Mouse (Mus musculus) limb, embryonic 11.5 days (tissue): Measurements from ENCODE around the gene Heg1. TPM values are rescaled to one million over a fixed set of nuclear protein-coding genes. Genes with fewer than 3 reads are reported as not detected.

Experiments used
- ATAC-seq: fragments of 200-750 bp; cut with Nextera tagmentation; 2 replicates; pipeline ENCODE4 v1.8.0; 2017; ENCODE audit warnings: low read depth; ENCODE audit not compliant: insufficient number of reproducible peaks, low FRiP score, low TSS enrichment
- DNase-seq: peaks from one replicate; pipeline ENCODE4 v3.0.0-alpha.2; 2015; ENCODE audit warnings: low spot score
- H3K27ac ChIP-seq: fragments of 300-500 bp; sonication (generic); replicated peaks from 2 replicates; pipeline ENCODE4 v1.5.1; 2014; ENCODE audit warnings: low read depth, mild to moderate bottlenecking, low read length
- H3K27me3 ChIP-seq: fragments of 300-500 bp; sonication (generic); 2 replicates; pipeline ENCODE4 v1.6.1; 2014; ENCODE audit warnings: mild to moderate bottlenecking, low read length, mixed read lengths; ENCODE audit not compliant: control insufficient read depth, insufficient read depth
- H3K36me3 ChIP-seq: fragments of 300-500 bp; sonication (generic); 2 replicates; pipeline ENCODE4 v1.6.1; 2014; ENCODE audit warnings: mild to moderate bottlenecking, low read length, moderate library complexity, mixed read lengths; ENCODE audit not compliant: control insufficient read depth, insufficient read depth
- H3K4me1 ChIP-seq: fragments of 300-500 bp; sonication (generic); 2 replicates; pipeline ENCODE4 v1.6.1; 2014; ENCODE audit warnings: low read length, mixed read lengths; ENCODE audit not compliant: control insufficient read depth, insufficient read depth
- H3K4me2 ChIP-seq: fragments of 300-500 bp; sonication (generic); 2 replicates; pipeline ENCODE4 v1.6.1; 2014; ENCODE audit warnings: low read depth, mild to moderate bottlenecking, moderate library complexity; ENCODE audit not compliant: severe bottlenecking
- H3K4me3 ChIP-seq: fragments of 300-500 bp; sonication (generic); 2 replicates; pipeline ENCODE4 v1.5.1; 2014; ENCODE audit warnings: low read depth, low read length
- H3K9ac ChIP-seq: fragments of 300-500 bp; sonication (generic); 2 replicates; pipeline ENCODE4 v1.6.1; 2014; ENCODE audit warnings: mild to moderate bottlenecking, low read length
- H3K9me3 ChIP-seq: fragments of 300-500 bp; sonication (generic); 2 replicates; pipeline ENCODE4 v1.6.1; 2016; ENCODE audit warnings: low read length; ENCODE audit not compliant: control insufficient read depth
- WGBS: fragments of 180-500 bp; shearing (Covaris S2); extraction: QIAGEN DNeasy Blood & Tissue Kit; methylation state at CpG from one replicate; pipeline ENCODE4 v1.1.7; 2014; 5-methylcytosine and 5-hydroxymethylcytosine counted together
- polyA plus RNA-seq: library from polyadenylated mRNA; unstranded; fragments of >200 nt; fragmentation: Nextera tagmentation; extraction: Ambion mirVana; gene quantifications from 2 replicates; pipeline ENCODE4 v1.2.1, GENCODE M21; 2014

The Heg1 gene
- polyA plus RNA-seq, 1 experiment from 2014 or later = 11.0 TPM

DNA sequence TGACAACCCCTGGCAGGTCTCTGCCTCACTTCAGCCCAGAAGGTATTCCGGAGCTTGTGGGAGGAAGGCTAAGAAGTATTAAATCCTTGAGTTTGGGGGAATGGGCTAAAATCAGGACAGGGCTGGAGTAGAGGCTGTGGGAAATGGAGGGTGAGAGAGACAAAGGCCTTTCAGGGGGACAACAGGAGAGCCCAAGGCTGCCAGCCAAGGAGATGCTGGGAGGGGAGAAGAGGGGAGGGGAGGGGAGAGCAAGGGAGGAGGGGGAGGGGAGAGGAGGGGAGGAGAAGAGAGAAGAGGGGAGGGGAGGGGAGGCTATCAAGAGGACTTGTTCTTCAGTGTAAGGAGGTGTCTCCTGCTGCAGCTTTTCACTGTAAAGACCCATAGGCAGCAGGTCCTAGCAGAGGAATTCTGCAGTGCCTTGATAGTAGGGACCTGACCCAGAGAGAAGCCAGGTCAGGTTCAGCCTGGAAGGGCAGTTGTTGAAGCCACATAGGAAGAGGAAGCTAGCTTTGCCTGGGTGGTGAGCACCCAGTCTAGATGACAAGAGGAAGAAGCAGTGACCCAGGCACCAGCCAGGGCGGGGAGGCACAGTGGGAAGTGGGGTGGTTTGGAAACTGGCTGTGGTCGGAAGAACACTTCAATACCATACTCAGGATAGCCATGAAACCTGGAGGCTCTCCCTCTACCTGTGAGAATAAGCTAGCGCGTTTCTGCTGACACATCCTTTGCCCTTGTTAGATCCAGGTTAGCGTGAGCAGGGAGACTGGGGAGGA is 7.0 kb downstream of the Heg1 start:
- no peak overlapping the region for H3K27ac ChIP-seq
- H3K27me3 ChIP-seq = no peaks in the 10 kb centered on the region
- peaks cover 9% of the 10 kb centered on the region; the same call in 1 of the 2 replicates for H3K4me1 ChIP-seq
- DNase-seq = no peak
- no peak overlapping the region for H3K9ac ChIP-seq
- H3K4me3 ChIP-seq = no peak overlapping the region
- no peak overlapping the region for H3K4me2 ChIP-seq
- no peak for ATAC-seq
- WGBS = 85% methylated on average over 6 of the region's 6 CpGs
- H3K36me3 ChIP-seq = no peaks in the 10 kb centered on the region
- H3K9me3 ChIP-seq = no peaks in the 10 kb centered on the region

DNA sequence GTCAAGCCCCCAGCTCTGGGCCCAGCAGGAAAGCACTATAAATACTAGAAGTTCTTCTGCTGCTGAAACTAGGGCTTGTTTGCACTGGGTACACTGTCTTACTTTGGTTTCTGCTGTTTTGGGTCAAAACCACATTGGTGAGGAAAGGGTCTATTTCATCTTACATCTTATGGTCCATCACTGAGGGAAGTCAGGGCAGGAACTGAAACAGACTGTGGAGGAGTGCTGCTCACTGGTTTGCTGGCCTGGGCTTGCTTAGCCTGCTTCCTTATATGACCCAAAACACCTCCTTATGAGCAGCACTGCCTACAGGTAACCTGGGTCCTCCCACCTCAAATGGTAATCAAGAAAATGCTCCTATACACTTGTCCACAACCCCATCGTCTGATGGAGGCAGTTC is 9.4 kb downstream of the Heg1 start:
- Histone ChIP-seq H3K4me1 (no peaks in the 10 kb centered on the region), H3K9ac (no peak overlapping the region), H3K36me3 (no peaks in the 10 kb centered on the region), H3K4me3 (no peak overlapping the region), H3K9me3 (no peaks in the 10 kb centered on the region), H3K27me3 (no peaks in the 10 kb centered on the region), H3K27ac (no peak overlapping the region), H3K4me2 (no peak overlapping the region)
- DNase-seq (no peak), ATAC-seq (no peak)
- 85% methylated on average over 1 of the region's 1 CpGs for WGBS

DNA sequence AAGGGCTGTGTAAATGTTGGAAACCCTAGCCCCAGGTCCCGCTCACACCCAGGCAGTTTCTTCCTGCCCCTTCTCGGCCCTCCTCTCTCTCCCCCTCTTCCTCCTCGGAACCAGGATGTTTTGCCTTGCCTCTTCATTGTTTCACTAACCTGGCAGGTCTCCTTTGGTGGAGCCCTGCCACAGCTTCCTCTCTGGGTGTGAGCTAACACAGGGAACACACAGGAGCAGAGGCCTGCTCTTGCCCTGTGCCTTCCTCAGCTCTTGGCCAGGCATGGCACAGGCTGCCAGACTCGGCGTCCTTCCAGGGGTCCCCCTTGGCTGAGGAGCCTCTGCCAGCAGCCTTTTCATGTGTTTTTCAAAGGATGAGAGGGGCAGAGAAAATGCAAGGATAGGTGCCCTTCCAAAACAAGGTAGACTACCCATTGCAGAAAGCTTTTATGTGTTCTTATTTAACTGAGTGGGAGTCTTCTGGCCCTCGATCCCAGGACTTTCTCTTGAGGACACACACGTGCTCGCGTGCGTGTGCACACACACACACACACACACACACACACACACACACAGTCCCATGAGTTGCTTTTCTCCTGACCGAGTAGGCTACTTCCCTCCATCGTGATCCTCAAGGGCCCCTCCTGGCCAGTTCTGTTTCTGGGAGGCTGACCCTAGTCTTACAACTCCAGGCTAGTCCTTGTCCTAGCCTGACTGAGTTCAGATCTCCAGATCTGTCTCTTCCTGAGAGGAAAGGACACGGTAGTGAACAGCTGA is 12.8 kb downstream of the Heg1 start:
- H3K9ac ChIP-seq = no peak overlapping the region
- 83% methylated on average over 13 of the region's 13 CpGs for WGBS
- no peaks in the 10 kb centered on the region for H3K36me3 ChIP-seq
- H3K27ac ChIP-seq = no peak overlapping the region
- H3K9me3 ChIP-seq = no peaks in the 10 kb centered on the region
- 0 out of 2 replicates have a peak, but pooled peaks cover 4% of the 10 kb centered on the region for H3K4me1 ChIP-seq
- DNase-seq = no peak
- no peak overlapping the region for H3K4me2 ChIP-seq
- H3K27me3 ChIP-seq = no peaks in the 10 kb centered on the region
- H3K4me3 ChIP-seq = no peak overlapping the region
- ATAC-seq = no peak

DNA sequence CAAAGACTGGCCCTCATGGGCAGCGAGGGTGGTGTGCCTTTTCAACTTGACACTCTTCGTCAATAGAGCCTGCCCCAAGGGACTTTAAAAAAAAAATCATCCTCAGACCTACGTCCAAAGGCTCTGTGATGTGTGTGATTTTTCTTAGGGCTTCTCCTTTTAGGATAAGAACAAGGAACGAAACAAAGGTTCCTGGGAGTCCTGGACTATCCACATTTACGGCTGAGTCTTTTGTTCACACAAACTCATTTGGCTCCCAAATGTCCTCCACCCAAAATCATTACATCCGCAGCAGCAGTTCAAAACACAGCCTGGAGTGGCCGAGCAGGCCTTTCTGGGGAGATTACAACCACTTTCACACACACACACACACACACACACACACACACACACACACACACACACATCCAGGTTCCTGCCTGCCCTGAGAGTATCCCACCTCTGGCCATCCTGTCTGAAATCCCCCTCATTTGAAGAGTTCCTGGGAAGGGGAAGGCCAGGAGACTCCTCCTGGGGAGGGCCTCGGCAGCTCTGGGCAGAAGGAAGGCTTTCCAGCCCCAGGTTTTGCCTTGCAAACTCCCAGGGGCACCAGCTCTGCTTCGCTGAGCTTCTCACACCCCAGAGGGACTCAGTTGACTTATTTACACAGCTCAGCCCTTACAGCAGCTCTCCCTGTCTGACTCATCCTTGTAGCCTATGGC is 13.6 kb downstream of the Heg1 start:
- WGBS = 62% methylated on average over 9 of the region's 9 CpGs
- no peak for ATAC-seq
- H3K27me3 ChIP-seq = no peaks in the 10 kb centered on the region
- no peaks in the 10 kb centered on the region for H3K9me3 ChIP-seq
- H3K4me3 ChIP-seq = no peak overlapping the region
- no peaks in the 10 kb centered on the region for H3K36me3 ChIP-seq
- DNase-seq = no peak
- no peak overlapping the region for H3K4me2 ChIP-seq
- no peak overlapping the region for H3K9ac ChIP-seq
- 0 out of 2 replicates have a peak, but pooled peaks cover 4% of the 10 kb centered on the region for H3K4me1 ChIP-seq
- H3K27ac ChIP-seq = no peak overlapping the region

DNA sequence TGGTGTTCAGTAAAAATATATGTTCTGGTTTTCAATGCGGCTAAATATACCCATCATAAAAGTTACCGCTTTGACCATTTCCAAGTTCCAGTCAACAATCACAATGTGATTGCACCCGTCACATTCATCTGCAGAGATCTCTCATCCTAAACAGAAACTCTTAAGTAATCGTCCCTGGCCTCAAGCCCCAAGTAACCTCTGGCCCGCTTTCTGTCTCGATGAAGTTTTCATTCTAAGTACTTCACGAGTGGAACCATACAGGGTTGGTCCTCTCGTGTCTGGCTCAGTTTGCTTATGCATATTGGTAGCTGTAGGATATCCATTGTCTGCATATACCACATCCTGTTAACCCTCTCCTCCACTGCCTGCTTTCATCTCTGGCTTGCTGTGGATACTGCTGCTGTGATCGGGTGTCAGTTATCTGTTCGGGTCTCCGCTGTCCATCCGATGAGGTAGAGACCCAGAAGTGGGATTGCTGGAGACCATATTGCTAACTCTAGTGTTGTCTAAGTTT is 14.2 kb downstream of the Heg1 start:
- Histone ChIP-seq H3K9ac (no peak overlapping the region), H3K4me1 (0 out of 2 replicates have a peak, but pooled peaks cover 4% of the 10 kb centered on the region), H3K36me3 (no peaks in the 10 kb centered on the region), H3K4me3 (no peak overlapping the region), H3K9me3 (no peaks in the 10 kb centered on the region), H3K4me2 (no peak overlapping the region), H3K27ac (no peak overlapping the region), H3K27me3 (no peaks in the 10 kb centered on the region)
- WGBS = 80% methylated on average over 12 of the region's 12 CpGs
- no peak for DNase-seq
- no peak for ATAC-seq

DNA sequence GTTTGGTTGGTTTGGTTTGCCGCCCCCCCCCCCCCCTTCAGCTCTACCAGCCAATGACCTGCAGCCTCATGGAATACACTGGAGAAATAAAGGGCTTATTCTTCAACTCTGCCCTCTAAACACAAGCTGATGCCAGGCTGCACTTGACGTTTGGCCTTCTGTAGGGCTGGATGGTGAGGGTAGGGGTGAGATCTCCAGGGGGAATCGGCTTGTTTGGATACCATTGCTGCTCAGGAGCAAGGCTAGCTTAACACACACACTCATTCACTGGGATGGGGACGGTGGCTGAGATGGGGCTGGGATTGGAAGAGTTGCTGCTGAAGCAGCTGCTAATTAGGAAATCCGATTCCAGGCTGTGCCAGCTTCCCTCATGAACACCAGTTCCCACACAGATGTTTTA is 16.4 kb downstream of the Heg1 start:
- no peak for DNase-seq
- Histone ChIP-seq H3K4me2 (no peak overlapping the region), H3K27ac (no peak overlapping the region), H3K27me3 (no peaks in the 10 kb centered on the region), H3K4me1 (0 out of 2 replicates have a peak, but pooled peaks cover 11% of the 10 kb centered on the region), H3K9ac (no peak overlapping the region), H3K9me3 (no peaks in the 10 kb centered on the region), H3K4me3 (no peak overlapping the region), H3K36me3 (no peaks in the 10 kb centered on the region)
- no peak for ATAC-seq
- 48% methylated on average over 5 of the region's 5 CpGs for WGBS

DNA sequence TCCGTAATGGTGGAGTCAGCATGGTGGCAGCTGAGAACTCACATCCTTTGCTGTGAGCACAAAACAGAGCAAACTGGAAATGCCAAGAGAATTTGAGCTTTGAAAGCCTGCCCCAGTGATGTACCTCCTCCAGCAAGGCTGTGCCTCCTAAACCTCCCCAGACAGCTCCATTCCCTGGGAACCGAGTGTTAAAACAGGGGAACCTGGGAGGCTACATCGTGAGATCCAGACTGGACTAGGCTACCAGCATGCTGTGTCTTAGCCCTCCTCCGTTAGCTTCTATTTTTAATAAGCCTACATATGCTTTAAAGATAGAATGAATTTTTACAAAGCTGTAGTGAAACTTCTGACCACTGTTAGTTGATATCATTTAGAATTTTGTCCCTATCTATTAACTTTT is 17.7 kb downstream of the Heg1 start:
- H3K27ac ChIP-seq = no peak overlapping the region
- no peaks in the 10 kb centered on the region for H3K9me3 ChIP-seq
- H3K27me3 ChIP-seq = no peaks in the 10 kb centered on the region
- H3K4me3 ChIP-seq = no peak overlapping the region
- DNase-seq = no peak
- no peak overlapping the region for H3K4me2 ChIP-seq
- no peak for ATAC-seq
- WGBS = 88% methylated on average over 4 of the region's 4 CpGs
- 0 out of 2 replicates have a peak, but pooled peaks cover 11% of the 10 kb centered on the region for H3K4me1 ChIP-seq
- no peaks in the 10 kb centered on the region for H3K36me3 ChIP-seq
- H3K9ac ChIP-seq = no peak overlapping the region

DNA sequence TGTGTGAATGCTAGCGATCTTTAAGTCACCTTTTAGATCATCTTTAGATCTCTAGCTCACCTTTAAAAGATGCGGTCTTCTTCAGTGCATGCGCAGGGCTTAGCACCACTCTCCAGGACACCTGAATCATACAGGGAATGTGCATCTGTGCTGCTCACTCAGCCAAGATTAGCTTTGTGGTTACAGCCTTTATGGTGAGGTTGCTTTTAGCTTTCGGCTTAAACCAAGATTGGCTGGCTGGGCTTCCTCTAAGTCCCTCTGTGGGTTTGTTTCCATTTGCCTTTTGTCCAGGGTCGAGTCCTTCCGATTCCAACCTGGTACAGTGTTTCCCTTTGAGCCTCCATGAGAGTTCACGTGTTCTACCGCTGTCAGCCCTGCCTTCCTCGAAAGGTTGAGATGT is 20.1 kb downstream of the Heg1 start:
- Histone ChIP-seq H3K4me3 (no peak overlapping the region), H3K9ac (no peak overlapping the region), H3K27me3 (no peaks in the 10 kb centered on the region), H3K4me2 (no peak overlapping the region), H3K9me3 (no peaks in the 10 kb centered on the region), H3K36me3 (no peaks in the 10 kb centered on the region), H3K4me1 (0 out of 2 replicates have a peak, but pooled peaks cover 11% of the 10 kb centered on the region), H3K27ac (no peak overlapping the region)
- no peak for ATAC-seq
- DNase-seq = no peak
- WGBS = 91% methylated on average over 9 of the region's 9 CpGs
